ENCODE assay signal across 10 mouse cellular contexts in genomic region chr1:86404834-86405233, GRCm38 (mm10). TPM values are rescaled to one million over a fixed set of nuclear protein-coding genes. Genes with fewer than 3 reads are reported as not detected.
A peak's percentile ranks its signal among the peaks of the same experiment; 100 is the strongest.
DNase-seq lines count a peak whose midpoint lies in the region; ATAC-seq and TF ChIP-seq lines count a peak whose summit lies in the region.
"Had no signal": no experiment of that assay in that cellular context is flagged by ENCODE, and none has a peak within 500 bp of the region (broad histone marks: within the 10 kb centered on the region; RNA-seq: fewer than 3 reads in every experiment).

No protein-coding gene starts in this region.

- no peak overlapping the region for H3K4me3 ChIP-seq in liver, embryonic 11.5 days (ENCODE audit: low read depth, low read length)
- no peak overlapping the region for H3K4me3 ChIP-seq in embryonic fibroblast, embryonic 13.5 days (ENCODE audit: insufficient read depth, low read length)
- no peak overlapping the region for H3K4me3 ChIP-seq in forebrain, embryonic 15.5 days
- H3K4me3 ChIP-seq: lung, embryonic 15.5 days; neural tube, embryonic 12.5 days had no signal

- H3K9me3 ChIP-seq in liver, embryonic 11.5 days (ENCODE audit: control insufficient read depth, low read length), result no peaks in the 10 kb centered on the region
- H3K9me3 ChIP-seq in forebrain, embryonic 15.5 days, result no peaks in the 10 kb centered on the region
- H3K9me3 ChIP-seq: lung, embryonic 15.5 days had no signal

- H3K36me3 ChIP-seq in liver, embryonic 11.5 days (ENCODE audit: control insufficient read depth, insufficient read depth, low read length), result no peaks in the 10 kb centered on the region
- no peaks in the 10 kb centered on the region for H3K36me3 ChIP-seq in forebrain, embryonic 15.5 days
- H3K36me3 ChIP-seq: lung, embryonic 15.5 days; neural tube, embryonic 12.5 days had no signal

- no peaks in the 10 kb centered on the region; the same call in 1 of the 2 replicates for H3K4me1 ChIP-seq in liver, embryonic 11.5 days (replicated peaks; ENCODE audit: control insufficient read depth, insufficient read depth, low read length)
- peaks cover 4% of the 10 kb centered on the region; the same call in 1 of the 2 replicates for H3K4me1 ChIP-seq in embryonic fibroblast, embryonic 13.5 days (ENCODE audit: control insufficient read depth, insufficient read depth, low read length)
- H3K4me1 ChIP-seq in forebrain, embryonic 15.5 days, result no peaks in the 10 kb centered on the region
- H3K4me1 ChIP-seq: neural tube, embryonic 12.5 days had no signal

- no peak overlapping the region for H3K27ac ChIP-seq in liver, embryonic 11.5 days (ENCODE audit: low read depth, low read length)
- no peak overlapping the region for H3K27ac ChIP-seq in embryonic fibroblast, embryonic 13.5 days (ENCODE audit: insufficient read depth, low read length)
- H3K27ac ChIP-seq in forebrain, embryonic 15.5 days (replicated peaks), result no peak overlapping the region
- H3K27ac ChIP-seq: lung, embryonic 15.5 days; neural tube, embryonic 12.5 days had no signal

- H3K27me3 ChIP-seq in liver, embryonic 11.5 days (replicated peaks; ENCODE audit: control insufficient read depth, insufficient read depth, low read length), result no peaks in the 10 kb centered on the region
- H3K27me3 ChIP-seq in forebrain, embryonic 15.5 days, result no peaks in the 10 kb centered on the region
- H3K27me3 ChIP-seq: lung, embryonic 15.5 days; neural tube, embryonic 12.5 days had no signal

- no peak for TF ChIP-seq POLR2A in embryonic fibroblast, embryonic 13.5 days (IDR thresholded peaks at IDR 0.05; ENCODE audit: low read depth, low read length)

- WGBS in liver, embryonic 11.5 days, result 50% methylated on average over 5 of the region's 5 CpGs
- WGBS in forebrain, embryonic 15.5 days, result 62% methylated on average over 5 of the region's 5 CpGs

- H3K4me2 ChIP-seq in liver, embryonic 11.5 days, result no peak overlapping the region
- no peak overlapping the region for H3K4me2 ChIP-seq in forebrain, embryonic 15.5 days (replicated peaks)
- H3K4me2 ChIP-seq: lung, embryonic 15.5 days; neural tube, embryonic 12.5 days had no signal

- DNase-seq in liver, result peak; percentile 50
- DNase-seq in liver, embryonic 11.5 days (ENCODE audit: low spot score), result no peak
- peak; percentile 38 for DNase-seq in NIH3T3 (ENCODE audit: low read depth)
- DNase-seq in testis, postnatal 10 days (ENCODE audit: low spot score), result peak; percentile 65
- no peak for DNase-seq in layer of hippocampus, adult 11-12 months (ENCODE audit: low spot score)

- no peak for ATAC-seq in liver, embryonic 11.5 days (replicated peaks; ENCODE audit: low FRiP score)
- no peak for ATAC-seq in forebrain, embryonic 15.5 days (replicated peaks)

- peak; percentile 40; the same call in 1 of the 2 replicates for TF ChIP-seq CTCF in embryonic fibroblast, embryonic 13.5 days (IDR thresholded peaks at IDR 0.05; ENCODE audit: borderline replicate concordance, insufficient read depth, low read length)

- H3K9ac ChIP-seq in liver, embryonic 11.5 days (ENCODE audit: low read depth, low read length), result no peak overlapping the region
- H3K9ac ChIP-seq in forebrain, embryonic 15.5 days (replicated peaks), result no peak overlapping the region
- H3K9ac ChIP-seq: lung, embryonic 15.5 days; neural tube, embryonic 12.5 days had no signal

RNA-seq across cellular contexts. Expression of gene Nmur1, which starts 21.2 kb away (rescaled TPM):
- not detected in 2 replicates for polyA plus RNA-seq in liver, embryonic 11.5 days (2014; fragmentation: Nextera tagmentation; extraction: Ambion mirVana)
- not detected in 2 replicates for polyA plus RNA-seq in embryonic fibroblast, embryonic 13.5 days (2011; ENCODE audit: insufficient read length, low read depth, missing spikeins)
- 0.18 TPM in 1 of 2 replicates, not detected in the other for polyA plus RNA-seq in forebrain, embryonic 15.5 days (2015; fragmentation: Nextera tagmentation; extraction: Ambion mirVana)

RNA-seq across cellular contexts. Expression of gene Tex44, which starts 21.3 kb away (rescaled TPM):
- not detected in 2 replicates for polyA plus RNA-seq in liver, embryonic 11.5 days (2014; fragmentation: Nextera tagmentation; extraction: Ambion mirVana)
- polyA plus RNA-seq in embryonic fibroblast, embryonic 13.5 days (2011; ENCODE audit: insufficient read length, low read depth, missing spikeins), result not detected in 2 replicates
- polyA plus RNA-seq in forebrain, embryonic 15.5 days (2015; fragmentation: Nextera tagmentation; extraction: Ambion mirVana), result not detected in 2 replicates
- polyA plus RNA-seq: kidney, embryonic 16.5 days; lung, embryonic 15.5 days; neural tube, embryonic 12.5 days had no signal

RNA-seq across cellular contexts. Expression of gene Ncl, which starts 45.6 kb away (rescaled TPM):
- 828 and 901 TPM in 2 replicates for polyA plus RNA-seq in liver, embryonic 11.5 days (2014; fragmentation: Nextera tagmentation; extraction: Ambion mirVana)
- polyA plus RNA-seq in embryonic fibroblast, embryonic 13.5 days (2011; ENCODE audit: insufficient read length, low read depth, missing spikeins), result 469 and 498 TPM in 2 replicates
- polyA plus RNA-seq in forebrain, embryonic 15.5 days (2015; fragmentation: Nextera tagmentation; extraction: Ambion mirVana), result 208 and 227 TPM in 2 replicates

Comparison
In these comparisons a context has a peak if more than half of its experiments do, and no peak if none do; other contexts are left out.
1. DNase-seq: peak in liver (single experiment), NIH3T3 (single experiment) and testis, postnatal 10 days (single experiment); none in liver, embryonic 11.5 days (single experiment) and layer of hippocampus, adult 11-12 months (single experiment).